Comparison of ENCODE assay signal across 8 mouse cellular contexts in genomic region chr12:112144377-112145115, GRCm38 (mm10). TPM values are rescaled to one million over a fixed set of nuclear protein-coding genes. Genes with fewer than 3 reads are reported as not detected.
DNase-seq lines count a peak whose midpoint lies in the region; ATAC-seq and TF ChIP-seq lines count a peak whose summit lies in the region.

No protein-coding gene starts in this region.

- H3K36me3 ChIP-seq in ES-E14 (ENCODE audit: control insufficient read depth, insufficient read depth, low read length, poor library complexity, severe bottlenecking) = no peaks in the 10 kb centered on the region
- 0 out of 2 replicates have a peak, but pooled peaks cover 3% of the 10 kb centered on the region for H3K36me3 ChIP-seq in hindbrain, embryonic 10.5 days
- no peaks in the 10 kb centered on the region for H3K36me3 ChIP-seq in midbrain, embryonic 10.5 days

- H3K27ac ChIP-seq in ES-E14 (ENCODE audit: insufficient read depth, low read depth, low read length, poor library complexity, severe bottlenecking) = no peak overlapping the region
- H3K27ac ChIP-seq in hindbrain, embryonic 10.5 days = peak overlapping the region; percentile 89
- H3K27ac ChIP-seq in midbrain, embryonic 10.5 days (replicated peaks) = peak overlapping the region; percentile 77

- intact Hi-C loops in heart, postnatal 10 days (cut with DNase I) = loop anchor here (1.0 to 5.0 kb wide), 5 partner anchors 88 to 399 kb away; no protein-coding TSS in a partner anchor

- in situ Hi-C loops in ES-E14 (cut with MboI; ENCODE audit: low sequenced_read_pairs in 2 of 2, unreplicated experiment in 2 of 2) = loop anchor here (10.0 to 25.0 kb wide), 2 partner anchors 393 to 400 kb away; no protein-coding TSS in a partner anchor

- peak; percentile 90 for DNase-seq in heart, adult 11 months
- DNase-seq in heart, postnatal 10 days = no peak
- no peak for DNase-seq in ES-E14 (ENCODE audit: low read depth, low spot score)
- no peak for DNase-seq in hindbrain, embryonic 10.5 days (ENCODE audit: low spot score)
- peak; percentile 41 for DNase-seq in midbrain, embryonic 10.5 days (ENCODE audit: low spot score)
- DNase-seq in layer of hippocampus, adult 9-10 months (ENCODE audit: low spot score) = no peak
- DNase-seq in gastrocnemius, postnatal 10 days = no peak

- no peak for ATAC-seq in erythroid progenitor cell, adult 5-6 weeks (replicated peaks; ENCODE audit: low FRiP score, poor library complexity, severe bottlenecking)

- H3K27me3 ChIP-seq in hindbrain, embryonic 10.5 days (ENCODE audit: insufficient read depth, poor library complexity, severe bottlenecking) = peaks cover 92% of the 10 kb centered on the region
- peaks cover 89% of the 10 kb centered on the region for H3K27me3 ChIP-seq in midbrain, embryonic 10.5 days (ENCODE audit: low read depth, poor library complexity, severe bottlenecking)

- 0 out of 2 replicates have a peak overlapping the region, but pooled peaks have one; percentile 9 for H3K9ac ChIP-seq in ES-E14 (ENCODE audit: insufficient read depth, low read depth, low read length, poor library complexity, severe bottlenecking)

- H3K4me3 ChIP-seq in ES-E14 (ENCODE audit: insufficient read depth in 1 of 2, low read depth in 1 of 2, low read length in 2 of 2, poor library complexity in 1 of 2, severe bottlenecking in 1 of 2) = peak overlapping the region; percentile 59 to 77; a peak in 3 of 4 replicates
- H3K4me3 ChIP-seq in hindbrain, embryonic 10.5 days = peak overlapping the region; percentile 61
- peak overlapping the region; percentile 70 for H3K4me3 ChIP-seq in midbrain, embryonic 10.5 days

- H3K4me1 ChIP-seq in ES-E14 (ENCODE audit: control insufficient read depth in 2 of 2, insufficient read depth in 2 of 2, low read length in 2 of 2, poor library complexity in 1 of 2) = peaks cover 3 to 16% of the 10 kb centered on the region in 2 experiments; a peak in 2 of 4 replicates
- H3K4me1 ChIP-seq in hindbrain, embryonic 10.5 days (replicated peaks) = peaks cover 80% of the 10 kb centered on the region
- H3K4me1 ChIP-seq in midbrain, embryonic 10.5 days = peaks cover 78% of the 10 kb centered on the region

- H3K9me3 ChIP-seq in ES-E14 (ENCODE audit: control insufficient read depth, insufficient read depth, low read depth, low read length) = no peaks in the 10 kb centered on the region
- H3K9me3 ChIP-seq in hindbrain, embryonic 10.5 days = no peaks in the 10 kb centered on the region
- no peaks in the 10 kb centered on the region for H3K9me3 ChIP-seq in midbrain, embryonic 10.5 days (replicated peaks)

- WGBS in hindbrain, embryonic 10.5 days = under 1% methylated on average over 46 of the region's 46 CpGs
- under 1% methylated on average over 46 of the region's 46 CpGs for WGBS in midbrain, embryonic 10.5 days

TF ChIP-seq in ES-E14, 5 proteins besides CTCF, POLR2A, EP300 and RAD21:
- TF ChIP-seq HCFC1 (IDR thresholded peaks at IDR 0.05; ENCODE audit: borderline replicate concordance, insufficient read depth, low read length) (no peak), MAFK (IDR thresholded peaks at IDR 0.05; ENCODE audit: insufficient read depth, low read depth, low read length) (no peak), ZNF384 (IDR thresholded peaks at IDR 0.05; ENCODE audit: low read depth, low read length) (no peak)

RNA-seq across cellular contexts. Expression of gene Kif26a, which starts 1.5 kb away (rescaled TPM):
- total RNA-seq in heart, postnatal 10 days (2021) = 10 to 100 TPM; 33.4 to 33.5 TPM
- total RNA-seq in ES-E14 (2012; rRNA removed) = 6.1 and 6.4 TPM in 2 replicates
- polyA plus RNA-seq in hindbrain, embryonic 10.5 days (2016; fragmentation: Nextera tagmentation; extraction: Ambion mirVana) = 2.7 and 3.1 TPM in 2 replicates
- 3.3 and 4.7 TPM in 2 replicates for polyA plus RNA-seq in midbrain, embryonic 10.5 days (2016; fragmentation: Nextera tagmentation; extraction: Ambion mirVana)
- not detected in 2 replicates for total RNA-seq in erythroid progenitor cell, adult 5-6 weeks (2015; ENCODE audit: low replicate concordance)
- not detected in 2 replicates for total RNA-seq in erythroid progenitor cell, adult 5-6 weeks (2017; ENCODE audit: low replicate concordance)
- 10 to 100 TPM; 10.3 to 12.4 TPM for total RNA-seq in gastrocnemius, postnatal 10 days (2021)

RNA-seq across cellular contexts. Expression of gene Aspg, which starts 38.1 kb away (rescaled TPM):
- total RNA-seq in heart, postnatal 10 days (2021) = 1 to 10 TPM; 1.5 to 2.9 TPM
- total RNA-seq in ES-E14 (2012; rRNA removed) = 12.8 and 36.3 TPM in 2 replicates
- polyA plus RNA-seq in hindbrain, embryonic 10.5 days (2016; fragmentation: Nextera tagmentation; extraction: Ambion mirVana) = 1.4 and 2.1 TPM in 2 replicates
- 1.3 and 1.5 TPM in 2 replicates for polyA plus RNA-seq in midbrain, embryonic 10.5 days (2016; fragmentation: Nextera tagmentation; extraction: Ambion mirVana)
- not detected in 2 replicates for total RNA-seq in erythroid progenitor cell, adult 5-6 weeks (2015; ENCODE audit: low replicate concordance)
- total RNA-seq in erythroid progenitor cell, adult 5-6 weeks (2017; ENCODE audit: low replicate concordance) = not detected in 2 replicates
- under 1 TPM in 1 of 2 experiments, not detected in 1; 0.38 TPM for total RNA-seq in gastrocnemius, postnatal 10 days (2021)

Comparison
In these comparisons a context has a peak if more than half of its experiments do, and no peak if none do; other contexts are left out.
1. DNase-seq: peak in heart, adult 11 months (single experiment) and midbrain, embryonic 10.5 days (single experiment); none in heart, postnatal 10 days (0 of 2), ES-E14 (single experiment), hindbrain, embryonic 10.5 days (single experiment), layer of hippocampus, adult 9-10 months (single experiment) and gastrocnemius, postnatal 10 days (single experiment).
2. Peak in every context shown above with its lines, with median percentiles within 50 percentile points of each other: H3K4me3 ChIP-seq.